ENCODE assay signal across 11 mouse cellular contexts in the genomic region with DNA sequence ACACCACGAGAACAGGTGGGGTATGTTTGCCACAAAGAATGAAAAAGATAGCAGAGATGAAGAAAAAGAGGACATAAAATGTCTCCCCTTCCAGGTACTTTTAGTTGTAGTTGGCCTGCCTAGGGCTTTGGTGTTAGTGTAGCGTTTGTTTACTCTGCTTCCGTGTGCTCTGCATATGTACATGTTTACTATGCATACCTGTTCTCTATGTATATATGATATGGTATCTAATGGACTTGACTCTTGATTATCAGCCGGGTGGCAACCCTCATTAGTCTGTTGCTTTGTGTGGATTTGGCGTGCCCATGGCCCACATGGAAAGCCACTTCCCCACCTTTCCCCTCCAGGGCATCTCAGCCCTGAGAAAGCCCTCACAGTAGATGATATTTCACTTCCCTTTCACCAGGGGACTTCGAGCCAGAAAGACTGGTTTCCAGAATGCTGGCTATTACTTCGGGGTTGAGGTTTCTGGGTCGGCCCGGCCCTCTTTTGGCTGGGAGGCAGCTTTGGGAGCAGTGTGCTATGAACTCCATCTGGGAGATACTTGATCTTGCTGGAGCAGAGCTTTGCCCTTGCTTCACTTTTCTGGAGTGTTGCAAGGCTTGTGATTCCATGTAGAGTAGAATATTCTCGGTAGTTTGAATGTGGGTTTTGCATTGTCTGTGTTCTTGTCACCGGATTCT. TPM values are rescaled to one million over a fixed set of nuclear protein-coding genes. Genes with fewer than 3 reads are reported as not detected.
A peak's percentile ranks its signal among the peaks of the same experiment; 100 is the strongest.
DNase-seq lines count a peak whose midpoint lies in the region; ATAC-seq and TF ChIP-seq lines count a peak whose summit lies in the region.
"Had no signal": no experiment of that assay in that cellular context is flagged by ENCODE, and none has a peak within 500 bp of the region (broad histone marks: within the 10 kb centered on the region; RNA-seq: fewer than 3 reads in every experiment).

No protein-coding gene starts in this region.

- H3K9me3 ChIP-seq in embryonic facial prominence, embryonic 13.5 days, result no peaks in the 10 kb centered on the region
- H3K9me3 ChIP-seq in embryonic facial prominence, embryonic 10.5 days, result no peaks in the 10 kb centered on the region
- H3K9me3 ChIP-seq in CH12.LX (replicated peaks; ENCODE audit: low read length), result no peaks in the 10 kb centered on the region
- no peaks in the 10 kb centered on the region for H3K9me3 ChIP-seq in lung, embryonic 16.5 days (ENCODE audit: control insufficient read depth, low read length)
- H3K9me3 ChIP-seq: neural tube, embryonic 12.5 days had no signal

- TF ChIP-seq CTCF in CH12.LX (conservative IDR thresholded peaks at IDR 0.05 in 1 of 2, IDR thresholded peaks at IDR 0.05 in 1 of 2; ENCODE audit: low read depth in 2 of 2, low read length in 2 of 2), result no peak

- peaks cover 14% of the 10 kb centered on the region for H3K36me3 ChIP-seq in embryonic facial prominence, embryonic 13.5 days
- peaks cover 19% of the 10 kb centered on the region for H3K36me3 ChIP-seq in embryonic facial prominence, embryonic 10.5 days (replicated peaks)
- peaks cover 6 to 24% of the 10 kb centered on the region in 2 experiments for H3K36me3 ChIP-seq in CH12.LX (replicated peaks in 1 of 2; ENCODE audit: control insufficient read depth in 1 of 2, insufficient read depth in 1 of 2, low read length in 1 of 2)
- H3K36me3 ChIP-seq in lung, embryonic 16.5 days (ENCODE audit: control insufficient read depth, insufficient read depth, low read length), result no peaks in the 10 kb centered on the region

- no peaks in the 10 kb centered on the region for H3K79me2 ChIP-seq in CH12.LX (replicated peaks; ENCODE audit: control insufficient read depth, extremely low read depth, insufficient read depth, poor library complexity, severe bottlenecking)

- DNase-seq in embryonic facial prominence, embryonic 10.5 days (ENCODE audit: low spot score), result no peak
- no peak for DNase-seq in CH12.LX (ENCODE audit: extremely low read depth)
- DNase-seq in fibroblast of lung, adult 2 months (ENCODE audit: low read depth), result peak; percentile 57
- DNase-seq in B cell, adult 2 months, result no peak
- DNase-seq in layer of hippocampus, adult 18-20 months (ENCODE audit: low spot score in 2 of 2), result no peak
- no peak for DNase-seq in retina, embryonic 14.5 days (ENCODE audit: low spot score)

- dilution Hi-C loops in CH12.LX (cut with MboI; ENCODE audit: extremely low pct_ligation_motif_present, extremely low pct_unique_long_range_greater_than_20kb, low sequenced_read_pairs), result no loop called here

- TF ChIP-seq EP300 in CH12.LX (IDR thresholded peaks at IDR 0.05; ENCODE audit: low read length), result no peak

- TF ChIP-seq POLR2A in CH12.LX (IDR thresholded peaks at IDR 0.05; ENCODE audit: low read depth, low read length), result no peak

- peak overlapping the region; percentile 33; the same call in 1 of the 2 replicates for H3K27ac ChIP-seq in embryonic facial prominence, embryonic 13.5 days
- H3K27ac ChIP-seq in embryonic facial prominence, embryonic 10.5 days (replicated peaks), result no peak overlapping the region
- H3K27ac ChIP-seq in CH12.LX (ENCODE audit: insufficient read depth, low read depth), result no peak overlapping the region
- H3K27ac ChIP-seq in lung, embryonic 16.5 days (ENCODE audit: low read length), result no peak overlapping the region; the same call in 1 of the 2 replicates
- H3K27ac ChIP-seq: neural tube, embryonic 12.5 days had no signal

- H3K4me2 ChIP-seq in embryonic facial prominence, embryonic 13.5 days, result no peak overlapping the region
- no peak overlapping the region for H3K4me2 ChIP-seq in CH12.LX (ENCODE audit: insufficient read depth, low read depth, poor library complexity, severe bottlenecking)
- H3K4me2 ChIP-seq in lung, embryonic 16.5 days (ENCODE audit: low read depth, low read length), result no peak overlapping the region
- H3K4me2 ChIP-seq: neural tube, embryonic 12.5 days had no signal

- no peak overlapping the region for H3K4me3 ChIP-seq in embryonic facial prominence, embryonic 13.5 days
- no peak overlapping the region for H3K4me3 ChIP-seq in embryonic facial prominence, embryonic 10.5 days
- H3K4me3 ChIP-seq in CH12.LX (replicated peaks in 1 of 3; ENCODE audit: low read depth in 2 of 3, low read length in 2 of 3, poor library complexity in 1 of 3), result no peak overlapping the region
- H3K4me3 ChIP-seq in lung, embryonic 16.5 days (ENCODE audit: low read length), result no peak overlapping the region
- H3K4me3 ChIP-seq: neural tube, embryonic 12.5 days had no signal

- no peak for TF ChIP-seq RAD21 in CH12.LX (IDR thresholded peaks at IDR 0.05; ENCODE audit: low read depth, low read length)

- WGBS in embryonic facial prominence, embryonic 13.5 days, result 70% methylated on average over 11 of the region's 11 CpGs
- 90% methylated on average over 11 of the region's 11 CpGs for WGBS in embryonic facial prominence, embryonic 10.5 days
- 75% methylated on average over 11 of the region's 11 CpGs for WGBS in lung, embryonic 16.5 days

- no peak overlapping the region for H3K9ac ChIP-seq in embryonic facial prominence, embryonic 13.5 days
- H3K9ac ChIP-seq in CH12.LX (ENCODE audit: insufficient read depth, low read depth), result no peak overlapping the region
- no peak overlapping the region for H3K9ac ChIP-seq in lung, embryonic 16.5 days (ENCODE audit: low read length)
- H3K9ac ChIP-seq: neural tube, embryonic 12.5 days had no signal

- peaks cover 17% of the 10 kb centered on the region; the same call in 1 of the 2 replicates for H3K4me1 ChIP-seq in embryonic facial prominence, embryonic 13.5 days
- peaks cover 3% of the 10 kb centered on the region; the same call in 1 of the 2 replicates for H3K4me1 ChIP-seq in embryonic facial prominence, embryonic 10.5 days
- H3K4me1 ChIP-seq in CH12.LX (ENCODE audit: control insufficient read depth in 1 of 2, insufficient read depth in 2 of 2), result peaks cover 7 to 34% of the 10 kb centered on the region in 2 experiments; a peak in 3 of 4 replicates
- peaks cover 15% of the 10 kb centered on the region for H3K4me1 ChIP-seq in lung, embryonic 16.5 days (replicated peaks; ENCODE audit: control insufficient read depth, insufficient read depth, low read length)
- H3K4me1 ChIP-seq: neural tube, embryonic 12.5 days had no signal

- H3K27me3 ChIP-seq in embryonic facial prominence, embryonic 13.5 days, result no peaks in the 10 kb centered on the region
- no peaks in the 10 kb centered on the region for H3K27me3 ChIP-seq in embryonic facial prominence, embryonic 10.5 days (replicated peaks; ENCODE audit: low read depth, poor library complexity, severe bottlenecking)
- no peaks in the 10 kb centered on the region for H3K27me3 ChIP-seq in CH12.LX (replicated peaks)
- H3K27me3 ChIP-seq in lung, embryonic 16.5 days (ENCODE audit: control insufficient read depth, insufficient read depth, low read depth, low read length), result no peaks in the 10 kb centered on the region
- H3K27me3 ChIP-seq: neural tube, embryonic 12.5 days had no signal

- in situ Hi-C loops in CH12.LX (cut with MboI; ENCODE audit: low pct_ligation_motif_present, low pct_unique_long_range_greater_than_20kb, low sequenced_read_pairs), result no loop called here

- no peak for ATAC-seq in embryonic facial prominence, embryonic 13.5 days (ENCODE audit: insufficient number of reproducible peaks, insufficient read depth, low FRiP score, low TSS enrichment, low read depth)
- ATAC-seq in lung, embryonic 16.5 days (ENCODE audit: low read depth), result peak; percentile 36; the same call in 1 of the 2 replicates
- ATAC-seq: hindbrain, postnatal 0 days had no signal

TF ChIP-seq in CH12.LX, 34 proteins besides CTCF, POLR2A, EP300 and RAD21:
- TF ChIP-seq IRF4 (IDR thresholded peaks at IDR 0.05; ENCODE audit: low read depth, low read length) (0 out of 2 replicates have a peak, but pooled peaks have one; percentile 12), MAZ (IDR thresholded peaks at IDR 0.05; ENCODE audit: low read depth, low read length) (no peak), ZC3H11A (IDR thresholded peaks at IDR 0.05; ENCODE audit: low read depth, low read length) (no peak)
TF ChIP-seq in CH12.LX: peak in this region for 1.

RNA-seq across cellular contexts. Expression of a gene that starts 9.4 kb away (rescaled TPM):
- polyA plus RNA-seq in embryonic facial prominence, embryonic 13.5 days (2015; fragmentation: Nextera tagmentation; extraction: Ambion mirVana), result 0.13 and 0.51 TPM in 2 replicates
- polyA plus RNA-seq in embryonic facial prominence, embryonic 10.5 days (2016; fragmentation: Nextera tagmentation; extraction: Ambion mirVana), result 0.22 and 0.25 TPM in 2 replicates
- total RNA-seq in CH12.LX (2012; rRNA removed) (0.04 TPM in 1 of 2 replicates, not detected in the other), CH12.LX (2014; rRNA removed) (not detected in 2 replicates)
- polyA plus RNA-seq in CH12.LX (2012; ENCODE audit: insufficient read length, low read depth), result not detected in 2 replicates
- 4.8 and 5.8 TPM in 2 replicates for polyA plus RNA-seq in lung, embryonic 16.5 days (2015; fragmentation: Nextera tagmentation; extraction: Ambion mirVana)
- 1 to 10 TPM; 8.6 to 8.8 TPM for total RNA-seq in layer of hippocampus, adult 18-20 months (2021)
- total RNA-seq: common myeloid progenitor, adult 5-6 weeks had no signal

RNA-seq across cellular contexts. Expression of a gene that starts 39.4 kb away (rescaled TPM):
- polyA plus RNA-seq in embryonic facial prominence, embryonic 13.5 days (2015; fragmentation: Nextera tagmentation; extraction: Ambion mirVana), result 17.6 and 17.8 TPM in 2 replicates
- 21.0 and 21.7 TPM in 2 replicates for polyA plus RNA-seq in embryonic facial prominence, embryonic 10.5 days (2016; fragmentation: Nextera tagmentation; extraction: Ambion mirVana)
- total RNA-seq in CH12.LX (2012; rRNA removed) (36.1 and 39.8 TPM in 2 replicates), CH12.LX (2014; rRNA removed) (45.7 and 51.3 TPM in 2 replicates)
- polyA plus RNA-seq in CH12.LX (2012; ENCODE audit: insufficient read length, low read depth), result 21.0 and 27.0 TPM in 2 replicates
- polyA plus RNA-seq in lung, embryonic 16.5 days (2015; fragmentation: Nextera tagmentation; extraction: Ambion mirVana), result 15.1 and 19.4 TPM in 2 replicates
- 10 to 100 TPM; 33.5 to 41.2 TPM for total RNA-seq in layer of hippocampus, adult 18-20 months (2021)
